Mouse (Mus musculus): ENCODE results near the gene Gm21093. TPM values are rescaled to one million over a fixed set of nuclear protein-coding genes. Genes with fewer than 3 reads are reported as not detected.

Gene Gm21093
- not detected in 2 replicates for polyA plus RNA-seq (2015; fragmentation: Nextera tagmentation; extraction: Ambion mirVana)

GRCm38 (mm10) chr4:42034626-42035025 lies at the start of gene Gm21093:
Gm21093 (minus strand) TSS chr4:42034726.

Other genes starting within 250 kb of the Gm21093 start
- gene Gm21541, start 131.1 kb downstream of the Gm21093 start, polyA plus RNA-seq (2015; fragmentation: Nextera tagmentation; extraction: Ambion mirVana) = not detected in 2 replicates
- 0.45 and 1.3 TPM in 2 replicates for gene Gm20878, start 93.2 kb downstream of the Gm21093 start, polyA plus RNA-seq (2015; fragmentation: Nextera tagmentation; extraction: Ambion mirVana)
- gene Fam205a4, start 68.7 kb downstream of the Gm21093 start, polyA plus RNA-seq (2015; fragmentation: Nextera tagmentation; extraction: Ambion mirVana) = 0.06 TPM in 1 of 2 replicates, not detected in the other
- gene Gm3893, start 56.5 kb upstream of the Gm21093 start, polyA plus RNA-seq (2015; fragmentation: Nextera tagmentation; extraction: Ambion mirVana) = not detected in 2 replicates
- gene Gm13304, start 80.1 kb upstream of the Gm21093 start, polyA plus RNA-seq (2015; fragmentation: Nextera tagmentation; extraction: Ambion mirVana) = 1.4 TPM in 1 of 2 replicates, not detected in the other
- not detected in 2 replicates for gene Gm13306, start 118.7 kb upstream of the Gm21093 start, polyA plus RNA-seq (2015; fragmentation: Nextera tagmentation; extraction: Ambion mirVana)
- not detected in 2 replicates for gene Gm13305, start 133.9 kb upstream of the Gm21093 start, polyA plus RNA-seq (2015; fragmentation: Nextera tagmentation; extraction: Ambion mirVana)
- not detected in 2 replicates for gene Gm10600, start 205.9 kb upstream of the Gm21093 start, polyA plus RNA-seq (2015; fragmentation: Nextera tagmentation; extraction: Ambion mirVana)
- gene Ccl21b, start 221.0 kb upstream of the Gm21093 start, polyA plus RNA-seq (2015; fragmentation: Nextera tagmentation; extraction: Ambion mirVana) = not detected in 2 replicates

Data from urinary bladder, postnatal 0 days (tissue).